Mouse (Mus musculus) E14TG2a.4 (cell line): ENCODE data around the gene Exo5.
A peak's percentile ranks its signal among the peaks of the same experiment; 100 is the strongest.

Source experiments
- H3K27me3 ChIP-seq: 2 replicates; pipeline ENCODE4 v1.6.1; 2014; ENCODE audit warnings: low read length, control low read depth; ENCODE audit not compliant: insufficient read depth
- H3K36me3 ChIP-seq: 2 replicates; pipeline ENCODE4 v1.6.1; 2014; ENCODE audit warnings: low read length, control low read depth; ENCODE audit not compliant: insufficient read depth
- H3K4me1 ChIP-seq: replicated peaks from 2 replicates; pipeline ENCODE4 v1.6.1; 2014; ENCODE audit warnings: low read depth, low read length, control low read depth
- H3K4me3 ChIP-seq: replicated peaks from 2 replicates; pipeline ENCODE4 v1.5.1; 2014; ENCODE audit warnings: mild to moderate bottlenecking, low read length
- H3K9me3 ChIP-seq: 2 replicates; pipeline ENCODE4 v1.6.1; 2014; ENCODE audit warnings: low read length, control low read depth
- CTCF ChIP-seq: conservative IDR thresholded peaks from 2 replicates; pipeline ENCODE4 v1.5.1; 2014; ENCODE audit warnings: low read length
- NANOG ChIP-seq: IDR thresholded peaks from 2 replicates; pipeline ENCODE4 v1.6.1; 2014; ENCODE audit warnings: borderline replicate concordance, low read length, mixed read lengths
- POU5F1 ChIP-seq: IDR thresholded peaks from 2 replicates; pipeline ENCODE4 v1.6.1; 2014; ENCODE audit warnings: low read length, borderline replicate concordance

Gene Exo5

DNA sequence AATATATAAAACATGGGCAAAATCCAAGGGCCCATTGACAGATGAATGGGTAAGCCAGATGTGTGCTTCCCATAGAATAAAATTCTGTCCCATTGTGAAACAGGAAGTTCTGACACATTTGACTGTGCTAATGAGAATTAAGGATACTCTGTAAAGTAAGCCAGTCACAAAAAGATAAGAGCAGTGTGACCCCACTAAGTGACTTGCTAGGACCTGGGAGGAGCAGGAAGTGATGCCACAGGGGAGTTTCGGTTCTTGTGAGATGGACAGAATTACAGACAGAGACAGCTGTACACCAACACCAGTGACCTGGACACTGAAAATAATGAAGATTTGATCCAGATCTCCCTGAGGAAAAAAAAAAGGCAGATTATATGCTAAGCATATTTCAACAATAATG is 11.0 kb downstream of the Exo5 start:
- TF ChIP-seq NANOG = no peak
- TF ChIP-seq CTCF = no peak
- TF ChIP-seq POU5F1 = no peak
- H3K36me3 ChIP-seq = no peaks in the 10 kb centered on the region
- 0 out of 2 replicates have a peak, but pooled peaks cover 3% of the 10 kb centered on the region for H3K27me3 ChIP-seq

GRCm38 (mm10) chr4:120913443-120913842 is 11.4 kb downstream of the Exo5 start:
- Histone ChIP-seq H3K9me3 (no peaks in the 10 kb centered on the region), H3K4me1 (0 out of 2 replicates have a peak, but pooled peaks cover 7% of the 10 kb centered on the region), H3K27me3 (0 out of 2 replicates have a peak, but pooled peaks cover 3% of the 10 kb centered on the region), H3K36me3 (no peaks in the 10 kb centered on the region), H3K4me3 (no peak overlapping the region)
- no peak for TF ChIP-seq NANOG
- TF ChIP-seq CTCF = no peak
- TF ChIP-seq POU5F1 = no peak

More for the DNA sequence above, 11.0 kb downstream of the Exo5 start:
- Histone ChIP-seq H3K4me1 (0 out of 2 replicates have a peak, but pooled peaks cover 7% of the 10 kb centered on the region), H3K9me3 (no peaks in the 10 kb centered on the region), H3K4me3 (no peak overlapping the region)

DNA sequence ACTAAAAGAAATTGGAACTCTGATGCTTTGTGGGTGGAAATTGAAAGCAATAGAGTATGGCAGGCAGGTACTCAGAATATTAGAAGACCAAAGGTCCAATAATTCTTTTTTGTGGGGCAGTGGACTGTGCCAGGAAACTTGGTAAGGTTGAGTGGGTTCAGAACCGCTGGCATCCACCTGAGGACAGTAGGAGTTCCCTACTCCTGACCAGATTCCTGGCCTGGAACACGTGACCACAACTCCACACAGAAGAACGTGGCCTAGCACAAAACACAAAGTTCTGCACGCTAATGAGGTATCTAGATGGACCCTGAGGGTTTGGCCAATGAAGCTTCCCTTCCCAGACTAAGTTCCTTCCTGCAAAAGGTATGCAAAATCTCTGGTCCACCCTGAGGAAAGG is 12.0 kb downstream of the Exo5 start:
- no peak for TF ChIP-seq NANOG
- no peak for TF ChIP-seq POU5F1
- TF ChIP-seq CTCF = no peak
- Histone ChIP-seq H3K27me3 (0 out of 2 replicates have a peak, but pooled peaks cover 3% of the 10 kb centered on the region), H3K9me3 (no peaks in the 10 kb centered on the region), H3K4me3 (no peak overlapping the region), H3K4me1 (0 out of 2 replicates have a peak, but pooled peaks cover 7% of the 10 kb centered on the region), H3K36me3 (no peaks in the 10 kb centered on the region)

DNA sequence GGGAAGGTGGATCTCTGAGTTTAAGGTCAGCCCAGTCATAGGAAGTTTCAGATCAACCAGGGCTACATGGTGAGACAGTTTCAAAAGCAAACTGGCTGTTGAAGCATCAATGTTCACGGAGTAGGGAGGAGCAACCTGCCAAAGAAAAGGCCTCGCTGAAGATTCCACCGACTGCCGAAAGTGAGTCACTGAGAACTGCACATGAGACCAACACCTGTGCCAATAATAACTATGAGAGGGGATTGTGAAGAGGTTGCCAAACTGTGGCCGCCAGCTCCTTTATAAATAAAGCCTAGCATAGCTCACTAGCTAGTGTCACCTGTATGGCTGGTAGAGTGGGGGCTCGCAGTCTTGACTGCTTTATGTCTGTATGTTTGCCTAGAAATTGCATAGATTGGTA is 13.7 kb downstream of the Exo5 start:
- H3K9me3 ChIP-seq = no peaks in the 10 kb centered on the region
- no peak overlapping the region for H3K4me3 ChIP-seq
- H3K4me1 ChIP-seq = 0 out of 2 replicates have a peak, but pooled peaks cover 7% of the 10 kb centered on the region
- no peaks in the 10 kb centered on the region for H3K36me3 ChIP-seq
- H3K27me3 ChIP-seq = 0 out of 2 replicates have a peak, but pooled peaks cover 2% of the 10 kb centered on the region
- TF ChIP-seq CTCF = no peak
- no peak for TF ChIP-seq POU5F1
- TF ChIP-seq NANOG = no peak

GRCm38 (mm10) chr4:120909558-120910150 is 15.2 kb downstream of the Exo5 start:
- no peak overlapping the region for H3K4me3 ChIP-seq
- H3K9me3 ChIP-seq = no peaks in the 10 kb centered on the region
- H3K4me1 ChIP-seq = no peaks in the 10 kb centered on the region
- no peaks in the 10 kb centered on the region for H3K36me3 ChIP-seq
- H3K27me3 ChIP-seq = no peaks in the 10 kb centered on the region
- TF ChIP-seq NANOG = no peak
- TF ChIP-seq POU5F1 = no peak
- peak; percentile 92 for TF ChIP-seq CTCF

- Histone ChIP-seq H3K4me1 (no peaks in the 10 kb centered on the region), H3K36me3 (no peaks in the 10 kb centered on the region)
These were observed 19.2 kb downstream of the Exo5 start for GRCm38 (mm10) chr4:120905644-120906043.

GRCm38 (mm10) chr4:120904533-120904932 is 20.3 kb downstream of the Exo5 start:
- no peak overlapping the region for H3K4me3 ChIP-seq
- TF ChIP-seq POU5F1 (no peak), NANOG (no peak), CTCF (no peak)
- H3K36me3 ChIP-seq = no peaks in the 10 kb centered on the region
- H3K27me3 ChIP-seq = no peaks in the 10 kb centered on the region
- no peaks in the 10 kb centered on the region for H3K9me3 ChIP-seq
- H3K4me1 ChIP-seq = no peaks in the 10 kb centered on the region

More at GRCm38 (mm10) chr4:120905644-120906043, 19.2 kb downstream of the Exo5 start:
- Histone ChIP-seq H3K27me3 (no peaks in the 10 kb centered on the region), H3K4me3 (no peak overlapping the region), H3K9me3 (no peaks in the 10 kb centered on the region)
- TF ChIP-seq POU5F1 = no peak
- TF ChIP-seq CTCF = no peak
- TF ChIP-seq NANOG = no peak

DNA sequence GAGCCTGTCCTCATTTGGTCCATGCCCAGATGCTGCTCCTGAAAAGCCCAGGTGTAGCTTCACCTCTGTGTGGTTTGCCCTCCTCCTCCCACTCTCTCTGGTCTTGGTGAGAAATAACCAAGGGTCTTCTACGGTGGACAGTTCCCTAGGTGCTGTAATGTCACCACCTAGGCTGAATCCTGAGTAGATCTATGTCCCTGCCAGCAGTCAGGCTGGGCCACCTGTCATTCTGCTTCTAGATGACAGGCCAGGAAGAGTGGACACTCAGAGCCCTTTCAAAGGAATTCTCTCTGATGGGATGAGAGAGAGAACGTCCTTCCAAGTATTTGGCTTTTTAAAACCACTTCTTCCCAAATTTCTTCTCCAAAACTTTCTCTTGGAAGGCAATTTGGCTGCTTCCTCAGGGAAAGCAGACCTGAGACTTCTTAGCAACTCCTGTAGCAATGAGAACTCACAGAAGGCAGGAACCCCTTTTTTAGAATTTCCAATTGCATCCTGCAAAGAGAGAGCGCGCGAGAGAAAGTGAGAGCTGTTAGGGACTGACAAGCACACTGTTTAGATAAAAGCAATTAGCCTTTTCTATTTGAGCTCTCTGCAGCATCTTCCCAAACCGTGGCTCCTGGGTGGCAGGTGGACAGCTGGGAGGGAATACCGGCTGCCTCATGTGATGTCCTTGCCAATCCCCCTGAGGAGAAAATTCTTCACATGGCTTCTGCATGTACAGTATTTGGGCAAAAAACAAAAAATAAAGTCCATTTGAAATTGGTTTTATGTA is 28.8 kb downstream of the Exo5 start:
- no peak for TF ChIP-seq NANOG
- no peak for TF ChIP-seq POU5F1
- no peak for TF ChIP-seq CTCF
- Histone ChIP-seq H3K4me1 (peaks cover 20% of the 10 kb centered on the region), H3K36me3 (peaks cover 10% of the 10 kb centered on the region), H3K4me3 (no peak overlapping the region), H3K27me3 (no peaks in the 10 kb centered on the region), H3K9me3 (no peaks in the 10 kb centered on the region)
